Mouse (Mus musculus): ENCODE results near the gene H2afy. TPM values are rescaled to one million over a fixed set of nuclear protein-coding genes. Genes with fewer than 3 reads are reported as not detected.

H2afy gene
- polyA plus RNA-seq, 1 experiment = 408 TPM

- no peak for TF ChIP-seq POLR2A (IDR thresholded peaks at IDR 0.05; ENCODE audit: insufficient read depth, low read depth, low read length)
- no peak for TF ChIP-seq CTCF (IDR thresholded peaks at IDR 0.05; ENCODE audit: insufficient read depth, low read depth, low read length)
- H3K4me1 ChIP-seq (ENCODE audit: control insufficient read depth, insufficient read depth, low read length) = peaks cover 5% of the 10 kb centered on the region
- 44% methylated on average over 5 of the region's 5 CpGs for WGBS
- no peak overlapping the region for H3K27ac ChIP-seq (ENCODE audit: insufficient read depth, low read depth, low read length)
- H3K4me3 ChIP-seq (ENCODE audit: insufficient read depth, low read depth, low read length) = no peak overlapping the region
Observed at GRCm38 (mm10) chr13:56155048-56155447, 18.9 kb upstream of the H2afy start.

GRCm38 (mm10) chr13:56152773-56153460, 16.8 kb upstream of the H2afy start:
- WGBS = 81% methylated on average over 7 of the region's 7 CpGs
- Histone ChIP-seq H3K4me1 (ENCODE audit: control insufficient read depth, insufficient read depth, low read length) (peaks cover 5% of the 10 kb centered on the region), H3K4me3 (ENCODE audit: insufficient read depth, low read depth, low read length) (no peak overlapping the region), H3K27ac (ENCODE audit: insufficient read depth, low read depth, low read length) (no peak overlapping the region)
- TF ChIP-seq POLR2A (IDR thresholded peaks at IDR 0.05; ENCODE audit: insufficient read depth, low read depth, low read length) = no peak
- no peak for TF ChIP-seq CTCF (IDR thresholded peaks at IDR 0.05; ENCODE audit: insufficient read depth, low read depth, low read length)

- WGBS = 33% methylated on average over 22 of the region's 22 CpGs
- TF ChIP-seq POLR2A (IDR thresholded peaks at IDR 0.05; ENCODE audit: insufficient read depth, low read depth, low read length) = no peak
- TF ChIP-seq CTCF (IDR thresholded peaks at IDR 0.05; ENCODE audit: insufficient read depth, low read depth, low read length) = peak; percentile 49; the same call in 1 of the 2 replicates
- Histone ChIP-seq H3K4me1 (ENCODE audit: control insufficient read depth, insufficient read depth, low read length) (peaks cover 5% of the 10 kb centered on the region), H3K27ac (ENCODE audit: insufficient read depth, low read depth, low read length) (peak overlapping the region; percentile 40), H3K4me3 (ENCODE audit: insufficient read depth, low read depth, low read length) (peak overlapping the region; percentile 24; the same call in 1 of the 2 replicates)
Observed at GRCm38 (mm10) chr13:56151404-56152226, 15.5 kb upstream of the H2afy start.

- Histone ChIP-seq H3K4me1 (ENCODE audit: control insufficient read depth, insufficient read depth, low read length) (peaks cover 5% of the 10 kb centered on the region; the same call in 1 of the 2 replicates), H3K4me3 (ENCODE audit: insufficient read depth, low read depth, low read length) (no peak overlapping the region), H3K27ac (ENCODE audit: insufficient read depth, low read depth, low read length) (no peak overlapping the region)
- no peak for TF ChIP-seq POLR2A (IDR thresholded peaks at IDR 0.05; ENCODE audit: insufficient read depth, low read depth, low read length)
- TF ChIP-seq CTCF (IDR thresholded peaks at IDR 0.05; ENCODE audit: insufficient read depth, low read depth, low read length) = no peak
- 58% methylated on average over 3 of the region's 3 CpGs for WGBS
Observed at GRCm38 (mm10) chr13:56145523-56145922, 9.4 kb upstream of the H2afy start.

- peaks cover 5% of the 10 kb centered on the region; the same call in 1 of the 2 replicates for H3K4me1 ChIP-seq (ENCODE audit: control insufficient read depth, insufficient read depth, low read length)
- H3K4me3 ChIP-seq (ENCODE audit: insufficient read depth, low read depth, low read length) = no peak overlapping the region
- 69% methylated on average over 2 of the region's 2 CpGs for WGBS
- H3K27ac ChIP-seq (ENCODE audit: insufficient read depth, low read depth, low read length) = no peak overlapping the region
- TF ChIP-seq CTCF (IDR thresholded peaks at IDR 0.05; ENCODE audit: insufficient read depth, low read depth, low read length) = no peak
- no peak for TF ChIP-seq POLR2A (IDR thresholded peaks at IDR 0.05; ENCODE audit: insufficient read depth, low read depth, low read length)
Observed at GRCm38 (mm10) chr13:56144021-56144420, 7.9 kb upstream of the H2afy start.

GRCm38 (mm10) chr13:56143151-56143513, 7.0 kb upstream of the H2afy start:
- 30% methylated on average over 7 of the region's 7 CpGs for WGBS
- Histone ChIP-seq H3K27ac (ENCODE audit: insufficient read depth, low read depth, low read length) (no peak overlapping the region), H3K4me3 (ENCODE audit: insufficient read depth, low read depth, low read length) (no peak overlapping the region), H3K4me1 (ENCODE audit: control insufficient read depth, insufficient read depth, low read length) (peaks cover 5% of the 10 kb centered on the region; the same call in 1 of the 2 replicates)
- no peak for TF ChIP-seq POLR2A (IDR thresholded peaks at IDR 0.05; ENCODE audit: insufficient read depth, low read depth, low read length)
- TF ChIP-seq CTCF (IDR thresholded peaks at IDR 0.05; ENCODE audit: insufficient read depth, low read depth, low read length) = no peak

GRCm38 (mm10) chr13:56142382-56143150, 6.4 kb upstream of the H2afy start:
- H3K27ac ChIP-seq (ENCODE audit: insufficient read depth, low read depth, low read length) = no peak overlapping the region
- TF ChIP-seq CTCF (IDR thresholded peaks at IDR 0.05; ENCODE audit: insufficient read depth, low read depth, low read length) (no peak), POLR2A (IDR thresholded peaks at IDR 0.05; ENCODE audit: insufficient read depth, low read depth, low read length) (no peak)
- 49% methylated on average over 11 of the region's 11 CpGs for WGBS
- H3K4me3 ChIP-seq (ENCODE audit: insufficient read depth, low read depth, low read length) = no peak overlapping the region
- peaks cover 5% of the 10 kb centered on the region; the same call in 1 of the 2 replicates for H3K4me1 ChIP-seq (ENCODE audit: control insufficient read depth, insufficient read depth, low read length)

GRCm38 (mm10) chr13:56139167-56139751, 3.1 kb upstream of the H2afy start:
- WGBS = 71% methylated on average over 6 of the region's 6 CpGs
- H3K27ac ChIP-seq (ENCODE audit: insufficient read depth, low read depth, low read length) = no peak overlapping the region
- H3K4me1 ChIP-seq (ENCODE audit: control insufficient read depth, insufficient read depth, low read length) = peaks cover 8% of the 10 kb centered on the region; the same call in 1 of the 2 replicates
- no peak overlapping the region for H3K4me3 ChIP-seq (ENCODE audit: insufficient read depth, low read depth, low read length)
- TF ChIP-seq POLR2A (IDR thresholded peaks at IDR 0.05; ENCODE audit: insufficient read depth, low read depth, low read length) = no peak
- TF ChIP-seq CTCF (IDR thresholded peaks at IDR 0.05; ENCODE audit: insufficient read depth, low read depth, low read length) = no peak

All from olfactory bulb, adult 2 months (tissue).